Mouse (Mus musculus) c-Kit-negative CD71-positive TER-119-positive erythroid progenitor cells, embryonic 14.5 days (primary cell): Measurements from ENCODE around the gene Lefty2.

ENCODE experiments used
- DNase-seq: peaks from one replicate; pipeline ENCODE4 v3.0.0-alpha.2; 2013; ENCODE audit warnings: low read depth, low spot score

Lefty2 gene

GRCm38 (mm10) chr1:180892808-180893207, at the start of gene Lefty2:
Gene Lefty2, plus strand, starts transcription at chr1:180893108.
- no peak for DNase-seq

GRCm38 (mm10) chr1:180848114-180848510, 44.8 kb upstream of the Lefty2 start:
- peak; percentile 69 for DNase-seq

DNA sequence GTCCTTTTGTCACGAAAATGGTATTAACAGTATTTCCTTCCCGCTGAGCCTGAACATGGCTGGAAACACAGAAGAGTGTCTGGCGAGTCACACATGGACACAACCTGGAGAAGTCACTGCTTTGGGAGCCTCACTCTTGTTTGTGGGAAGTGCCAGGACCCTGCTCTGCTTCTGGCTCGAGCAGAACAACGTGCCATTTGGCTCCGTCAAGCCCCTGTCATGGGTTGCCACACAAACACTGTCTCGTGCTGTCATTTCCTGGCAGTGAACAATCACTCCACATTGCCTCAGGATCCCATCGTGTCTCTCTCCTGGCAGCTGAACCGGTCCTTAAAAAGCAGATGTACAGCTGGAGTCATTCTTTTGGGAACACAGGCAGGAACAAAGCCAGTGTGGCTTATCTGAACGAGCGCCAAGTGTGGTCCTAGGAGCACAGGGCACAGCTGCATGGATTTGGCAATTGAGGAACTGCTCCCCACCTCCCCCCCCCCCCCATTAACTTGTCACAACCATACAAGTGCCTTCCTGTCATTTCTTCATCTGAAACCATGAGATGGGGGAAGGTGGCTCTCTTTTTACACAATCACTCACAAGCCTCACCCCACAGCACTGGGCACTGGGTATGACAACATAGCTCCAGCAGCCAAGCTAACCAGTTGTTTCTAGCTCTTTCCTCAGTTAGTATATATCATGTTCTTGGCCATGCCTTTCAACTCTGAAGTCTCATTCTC, 44.2 kb upstream of the Lefty2 start:
- DNase-seq: no peak

GRCm38 (mm10) chr1:180849701-180850301, 43.1 kb upstream of the Lefty2 start:
- DNase-seq: peak; percentile 24

DNA sequence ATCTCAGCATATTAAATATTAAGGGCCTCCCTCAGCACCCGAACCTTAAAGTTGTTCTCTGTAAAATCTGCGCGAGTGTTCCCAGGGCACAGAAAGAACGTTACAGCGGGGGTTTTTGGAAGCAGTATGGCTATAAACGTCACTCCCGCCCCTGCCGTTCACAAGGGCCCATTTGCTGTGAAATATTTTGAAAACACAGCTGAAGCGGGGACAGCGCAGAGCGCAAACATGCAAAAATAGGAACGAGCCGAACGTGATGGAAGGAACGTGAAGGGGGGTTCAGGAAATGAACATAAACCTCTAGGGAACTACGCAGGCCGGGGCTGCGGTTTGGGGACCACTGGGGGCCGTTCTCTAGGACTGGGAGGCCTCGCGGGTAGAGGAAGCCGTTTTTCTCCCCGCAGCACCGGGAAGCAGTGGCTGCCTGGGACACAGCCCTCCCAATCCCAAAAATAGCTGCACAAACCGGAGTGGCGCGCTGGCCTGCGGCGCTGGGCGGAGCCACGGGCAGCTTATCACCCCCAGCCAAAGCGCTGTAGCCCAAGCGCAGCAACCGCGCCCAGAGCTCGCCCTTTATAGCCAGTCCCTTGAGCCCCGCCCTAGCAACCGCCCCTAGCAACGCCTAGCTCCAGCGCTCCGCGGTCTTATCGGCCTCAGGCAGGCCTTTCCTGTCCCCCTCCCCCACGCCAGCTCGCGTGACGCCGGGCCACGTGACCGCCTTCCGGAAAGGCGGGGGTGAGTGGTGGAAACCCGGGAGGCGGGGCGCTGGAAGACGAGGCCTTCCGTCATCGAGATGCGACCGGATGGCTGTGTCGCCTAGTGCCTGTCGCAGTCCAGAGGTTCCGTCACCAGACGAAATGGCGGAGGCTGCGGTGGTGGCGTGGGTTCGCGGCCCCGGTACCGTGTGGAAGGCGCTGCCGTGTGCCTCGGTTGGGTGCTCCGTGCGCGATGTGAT, 42.3 kb upstream of the Lefty2 start, which contains the start of gene Sde2:
Gene Sde2 (plus strand): TSS at position 812 of the 955 bp plus-strand sequence.
- peak; percentile 100 for DNase-seq

DNA sequence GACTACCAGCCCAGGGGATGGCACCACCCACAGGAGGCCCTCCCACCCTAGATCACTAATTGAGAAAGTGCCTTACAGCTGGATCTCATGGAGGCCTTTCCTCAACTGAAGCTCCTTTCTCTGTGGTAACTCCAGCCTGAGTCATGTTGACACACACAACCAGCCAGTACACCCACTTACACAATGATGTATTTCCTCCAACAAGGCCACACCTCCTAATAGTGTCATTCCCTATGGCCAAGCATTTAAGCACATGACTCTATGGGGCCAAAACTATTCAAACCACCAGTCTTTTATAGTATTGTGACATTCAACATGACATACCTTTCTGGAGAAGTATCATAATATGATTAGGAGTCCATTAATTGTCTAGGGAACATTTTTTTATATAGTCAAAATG, 34.1 kb upstream of the Lefty2 start:
- DNase-seq: no peak

GRCm38 (mm10) chr1:180860030-180860429, 32.9 kb upstream of the Lefty2 start:
- no peak for DNase-seq

DNA sequence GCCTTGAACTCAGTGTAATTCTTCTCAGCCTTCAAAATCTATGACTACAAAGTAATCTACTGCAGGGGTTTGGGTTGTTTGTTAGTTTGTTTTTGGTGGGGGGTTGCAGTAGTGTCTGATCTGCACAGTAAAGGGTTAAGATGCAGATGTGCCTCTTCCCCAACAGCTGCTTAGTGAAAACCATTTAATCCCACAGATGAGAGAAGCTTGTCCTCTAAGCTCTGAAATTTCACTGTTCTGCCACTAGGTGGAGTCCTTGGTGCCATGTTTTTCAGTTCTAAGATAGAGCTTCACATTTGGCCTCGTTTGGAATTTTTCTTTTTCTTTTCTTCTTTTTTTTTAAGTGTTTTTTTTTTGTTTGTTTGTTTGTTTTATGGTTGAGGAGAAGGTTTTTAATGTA, 29.3 kb upstream of the Lefty2 start:
- DNase-seq: peak; percentile 56

DNA sequence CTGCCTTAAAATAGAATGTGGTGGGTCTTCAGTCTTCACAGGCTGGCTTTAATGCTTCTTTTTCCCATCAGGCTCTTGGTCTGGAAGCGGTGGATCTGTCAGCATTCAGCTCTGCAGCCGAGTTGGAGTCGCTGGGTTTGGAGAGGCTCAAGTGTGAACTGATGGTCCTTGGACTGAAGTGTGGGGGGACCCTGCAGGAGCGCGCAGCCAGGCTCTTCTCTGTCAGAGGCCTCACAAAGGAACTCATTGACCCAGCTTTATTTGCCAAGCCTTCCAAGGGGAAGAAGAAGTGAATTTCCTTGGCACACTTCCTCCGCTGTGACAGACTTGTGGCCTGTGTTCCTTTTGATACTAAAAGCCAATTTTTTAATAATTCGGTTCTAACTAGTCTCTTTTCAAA, 26.9 kb upstream of the Lefty2 start:
- no peak for DNase-seq

DNA sequence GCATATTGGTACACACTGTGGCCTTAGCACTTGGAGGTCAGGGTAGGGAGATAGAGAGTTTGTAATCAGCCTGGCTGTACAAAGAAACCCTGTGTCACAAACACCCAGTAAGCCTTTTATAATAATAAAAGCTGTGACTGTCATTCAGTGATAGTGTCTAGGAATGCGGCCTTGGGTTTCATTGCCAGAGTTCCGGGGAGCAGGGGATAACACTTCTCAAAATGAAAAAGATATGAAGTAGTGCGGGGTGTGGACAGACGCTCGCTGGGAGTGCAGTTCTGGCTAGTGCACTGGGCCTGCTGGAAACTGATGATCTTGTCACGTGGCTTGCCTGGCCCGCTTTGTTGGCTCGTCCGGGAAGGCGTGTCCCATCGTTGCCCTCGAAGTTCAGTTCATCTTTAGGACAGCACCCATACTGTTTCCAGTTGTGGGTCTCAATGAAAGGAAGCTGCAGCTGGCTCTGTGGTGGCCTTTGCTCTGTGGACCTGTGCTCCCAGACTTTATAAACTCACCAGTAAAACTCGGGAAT, 22.7 kb upstream of the Lefty2 start:
- DNase-seq: no peak

GRCm38 (mm10) chr1:180873861-180874484, 18.9 kb upstream of the Lefty2 start:
- DNase-seq: peak; percentile 75

DNA sequence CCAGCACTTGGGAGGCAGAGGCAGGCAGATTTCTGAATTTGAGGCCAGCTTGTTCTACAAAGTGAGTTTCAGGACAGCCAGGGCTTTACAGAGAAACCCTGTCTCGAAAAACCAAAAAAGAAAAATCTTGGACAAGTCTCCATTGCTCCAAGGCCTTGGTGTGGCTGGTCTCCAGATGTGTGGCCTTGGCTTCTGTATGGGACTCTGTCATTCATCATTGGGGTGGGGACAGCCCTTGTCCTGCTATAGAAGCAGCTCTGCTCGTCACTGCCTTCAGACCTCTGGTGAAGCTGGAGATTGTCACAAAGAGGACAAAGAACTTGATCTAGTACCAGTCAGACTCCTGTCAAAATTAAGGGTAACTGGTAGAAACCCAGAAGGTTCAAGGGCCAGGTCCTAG, 18.3 kb upstream of the Lefty2 start:
- no peak for DNase-seq

- no peak for DNase-seq
Measured at GRCm38 (mm10) chr1:180875126-180875525, 17.8 kb upstream of the Lefty2 start.

GRCm38 (mm10) chr1:180877466-180877865, 15.4 kb upstream of the Lefty2 start:
- no peak for DNase-seq

GRCm38 (mm10) chr1:180881768-180882167, 11.1 kb upstream of the Lefty2 start:
- no peak for DNase-seq

DNA sequence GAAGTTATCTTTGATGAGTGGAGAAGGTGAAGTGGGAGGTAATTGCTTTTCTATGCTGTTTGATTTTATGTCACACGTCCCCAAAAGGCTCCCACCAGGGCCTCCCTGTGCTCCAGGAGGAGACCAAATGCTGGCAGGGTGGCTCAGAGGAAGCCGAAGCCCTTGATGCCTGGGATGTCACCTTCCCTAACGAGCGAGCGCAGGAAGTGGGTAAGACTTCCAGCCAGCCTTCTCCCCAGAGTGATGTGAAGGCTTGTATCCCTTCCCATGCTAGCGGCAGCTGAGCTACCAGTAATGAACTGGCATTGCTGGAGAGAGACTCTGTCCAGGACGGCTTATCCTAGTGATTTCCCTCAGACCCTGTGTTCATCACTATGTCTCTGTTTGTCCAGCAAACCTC, 9.2 kb upstream of the Lefty2 start:
- no peak for DNase-seq

DNA sequence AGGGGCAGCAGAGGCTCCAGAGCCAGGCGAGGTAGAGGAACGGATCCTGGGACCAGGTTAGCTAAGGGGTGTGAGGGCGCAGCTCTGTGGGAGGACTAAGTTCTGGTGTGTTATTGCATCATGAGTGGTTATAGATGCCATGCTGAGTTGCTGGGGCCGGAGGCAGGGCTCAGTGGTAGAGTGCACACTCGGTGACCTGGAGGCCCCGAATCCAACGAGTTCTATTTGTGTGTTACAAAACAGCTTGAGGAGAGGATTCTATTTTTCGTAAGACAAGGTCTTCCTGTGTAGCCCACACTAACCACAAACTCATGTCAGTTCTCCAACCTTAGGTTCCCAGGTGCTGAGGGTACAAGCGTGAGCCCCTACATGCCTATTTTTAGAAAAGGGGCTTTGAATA, 8.4 kb upstream of the Lefty2 start:
- DNase-seq: no peak

GRCm38 (mm10) chr1:180888556-180889042, 4.3 kb upstream of the Lefty2 start:
- DNase-seq: no peak

GRCm38 (mm10) chr1:180889172-180889571, 3.7 kb upstream of the Lefty2 start:
- DNase-seq: no peak

- no peak for DNase-seq
Measured at GRCm38 (mm10) chr1:180889841-180890240, 3.1 kb upstream of the Lefty2 start.
